Mouse (Mus musculus): ENCODE measurements at regions not wholly inside any gene's neighbourhood (a gene's known extent, or its start where the extent isn't known, plus 50 kb on each side); places are given as distances from the start of the nearest gene placed in this dataset.

DNA sequence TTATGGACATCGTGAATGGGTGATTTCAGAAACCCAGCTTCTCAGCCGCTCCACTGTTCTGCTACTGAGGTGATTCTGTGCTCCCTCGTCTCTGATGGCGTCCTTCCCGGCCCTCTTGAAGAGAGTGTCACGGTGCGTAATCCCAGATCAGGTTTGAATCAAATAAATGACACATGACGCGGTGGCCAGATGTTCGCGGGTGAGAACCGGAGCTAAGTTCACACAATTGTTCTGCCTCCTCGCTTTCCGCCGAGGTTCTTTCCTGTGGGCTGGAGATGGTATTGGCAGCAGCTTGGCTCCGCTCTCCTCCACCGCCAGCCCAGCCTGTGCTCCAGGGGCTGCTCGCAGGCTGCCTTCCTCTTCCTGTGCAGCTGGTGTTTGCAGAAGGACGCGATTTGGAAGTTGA lies 142.7 kb downstream of the Kdr start:
- Histone ChIP-seq H3K4me1 (ENCODE audit: control insufficient read depth, low read depth, low read length) (no peaks in the 10 kb centered on the region), H3K36me3 (ENCODE audit: control insufficient read depth, insufficient read depth) (no peaks in the 10 kb centered on the region), H3K4me2 (ENCODE audit: low read depth, low read length) (peak overlapping the region; percentile 52), H3K4me3 (ENCODE audit: low read depth, low read length) (peak overlapping the region; percentile 32), H3K9me3 (replicated peaks; ENCODE audit: control insufficient read depth, low read length) (no peaks in the 10 kb centered on the region), H3K9ac (ENCODE audit: low read depth, low read length) (no peak overlapping the region; the same call in 1 of the 2 replicates), H3K27me3 (ENCODE audit: control insufficient read depth, insufficient read depth, low read depth, low read length) (peaks cover 11% of the 10 kb centered on the region), H3K27ac (ENCODE audit: low read length) (peak overlapping the region; percentile 19; the same call in 1 of the 2 replicates)
- 5% methylated on average over 20 of the region's 20 CpGs for WGBS (ENCODE audit: insufficient replicate concordance)
- no peak for ATAC-seq (ENCODE audit: low read depth)

DNA sequence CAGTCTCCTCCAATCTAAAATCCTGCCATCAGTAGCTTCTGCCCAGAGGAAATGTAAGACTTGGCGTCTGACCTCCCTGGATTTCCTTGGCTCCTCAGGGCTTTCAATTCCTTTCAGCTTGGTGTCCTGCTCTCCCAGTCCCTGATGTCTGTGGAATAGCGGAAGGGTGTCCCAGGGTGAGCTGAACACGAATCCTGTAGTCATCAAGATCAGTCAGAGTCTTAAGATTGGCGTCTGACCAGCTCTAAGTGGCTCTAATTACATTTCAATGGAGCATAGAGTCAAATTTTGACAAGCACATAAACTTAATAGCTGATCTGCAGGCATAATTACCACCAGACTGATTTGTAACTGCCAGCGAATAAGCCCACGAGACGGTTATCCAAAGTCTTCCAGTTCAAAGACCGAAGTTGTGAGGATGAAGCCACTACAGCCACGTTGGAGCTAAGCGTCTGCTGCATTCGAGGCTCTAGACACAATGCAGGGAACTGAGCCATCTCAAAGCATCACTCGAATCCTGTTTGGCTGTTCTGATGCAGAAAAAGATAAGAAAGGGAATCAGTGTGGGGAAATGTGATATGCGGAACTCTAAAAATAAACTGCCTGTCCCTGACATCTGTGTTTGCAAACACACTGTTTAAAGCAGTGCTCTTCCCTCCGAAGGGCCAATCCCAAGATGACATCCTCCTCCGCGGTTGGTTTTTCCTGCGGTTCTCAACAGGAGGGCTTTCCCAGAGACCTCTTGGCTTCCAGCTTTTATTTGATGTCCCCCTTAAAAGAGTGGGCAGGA lies 143.3 kb downstream of the Kdr start:
- Histone ChIP-seq H3K9ac (ENCODE audit: low read depth, low read length) (no peak overlapping the region), H3K36me3 (ENCODE audit: control insufficient read depth, insufficient read depth) (no peaks in the 10 kb centered on the region)

DNA sequence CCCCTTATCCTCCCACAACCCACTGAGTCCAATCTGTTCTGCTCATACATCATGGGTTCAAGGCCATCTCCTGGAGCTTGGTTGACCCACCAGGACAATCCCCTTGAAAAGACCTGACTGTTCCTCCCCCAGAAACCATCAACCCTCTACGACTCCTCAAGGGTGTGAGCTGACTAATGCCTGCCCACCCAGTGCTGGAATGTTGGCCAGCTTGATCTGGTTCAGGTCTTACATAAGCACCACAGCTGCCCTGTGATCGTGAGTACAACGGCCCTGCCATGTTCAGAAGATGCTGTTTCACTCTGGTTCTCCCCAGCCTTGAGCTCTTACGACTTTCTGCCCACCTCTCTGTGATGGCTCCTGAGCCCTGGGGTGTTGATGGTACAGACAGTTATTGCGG lies 145.9 kb downstream of the Kdr start:
- no peak overlapping the region for H3K4me3 ChIP-seq (ENCODE audit: low read depth, low read length)
- no peak for ATAC-seq (ENCODE audit: low read depth)
- WGBS (ENCODE audit: insufficient replicate concordance) = 62% methylated on average over 5 of the region's 5 CpGs

More for the DNA sequence above, 143.3 kb downstream of the Kdr start:
- Histone ChIP-seq H3K9me3 (replicated peaks; ENCODE audit: control insufficient read depth, low read length) (no peaks in the 10 kb centered on the region), H3K4me3 (ENCODE audit: low read depth, low read length) (peak overlapping the region; percentile 32), H3K4me1 (ENCODE audit: control insufficient read depth, low read depth, low read length) (no peaks in the 10 kb centered on the region), H3K27ac (ENCODE audit: low read length) (peak overlapping the region; percentile 33; the same call in 1 of the 2 replicates), H3K4me2 (ENCODE audit: low read depth, low read length) (peak overlapping the region; percentile 52), H3K27me3 (ENCODE audit: control insufficient read depth, insufficient read depth, low read depth, low read length) (peaks cover 11% of the 10 kb centered on the region)
- ATAC-seq (ENCODE audit: low read depth) = no peak
- WGBS (ENCODE audit: insufficient replicate concordance) = 20% methylated on average over 17 of the region's 17 CpGs

DNA sequence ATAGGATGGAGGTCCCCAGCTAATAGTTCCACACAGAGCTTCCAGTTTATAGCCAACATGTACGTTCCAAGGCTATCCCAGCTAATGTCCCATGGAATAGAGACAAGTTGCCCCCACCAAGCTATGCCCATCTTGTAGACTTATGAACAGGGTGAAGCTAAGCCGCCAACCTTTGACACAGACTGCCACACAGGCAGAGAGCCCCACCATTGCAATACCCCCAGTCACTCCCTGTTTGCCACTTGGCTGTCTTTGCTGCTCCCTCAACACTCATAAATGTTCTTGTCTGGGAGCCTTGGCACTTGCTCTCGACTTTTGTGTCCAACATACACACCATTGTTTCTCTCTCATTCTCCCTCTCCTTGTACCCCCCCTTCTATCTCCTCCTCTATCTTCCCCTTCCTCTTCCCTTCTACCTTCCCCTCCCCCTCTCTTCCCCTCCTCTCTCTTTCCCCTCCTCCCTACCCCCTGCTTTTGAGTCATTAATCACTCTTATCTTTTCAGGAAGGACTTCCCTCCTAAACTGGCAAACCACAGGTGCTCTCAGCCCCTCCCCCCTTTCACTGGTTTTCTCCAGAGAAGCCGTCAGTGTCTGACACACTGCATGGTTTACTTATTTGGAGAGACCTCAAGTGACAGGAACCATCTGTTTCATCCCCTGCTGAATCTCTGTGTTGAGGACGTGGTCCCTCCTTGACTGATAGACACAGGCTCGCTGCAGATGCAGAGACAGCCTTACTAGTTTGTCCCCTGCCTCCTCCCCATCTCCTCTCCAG lies 148.2 kb downstream of the Kdr start:
- no peak overlapping the region for H3K4me3 ChIP-seq (ENCODE audit: low read depth, low read length)
- H3K4me1 ChIP-seq (ENCODE audit: control insufficient read depth, low read depth, low read length) = peaks cover 8% of the 10 kb centered on the region
- peak; percentile 3; the same call in 1 of the 2 replicates for ATAC-seq (ENCODE audit: low read depth)
- 24% methylated on average over 6 of the region's 6 CpGs for WGBS (ENCODE audit: insufficient replicate concordance)
- no peak overlapping the region for H3K9ac ChIP-seq (ENCODE audit: low read depth, low read length)
- H3K36me3 ChIP-seq (ENCODE audit: control insufficient read depth, insufficient read depth) = no peaks in the 10 kb centered on the region
- H3K9me3 ChIP-seq (replicated peaks; ENCODE audit: control insufficient read depth, low read length) = no peaks in the 10 kb centered on the region
- H3K4me2 ChIP-seq (ENCODE audit: low read depth, low read length) = no peak overlapping the region
- H3K27me3 ChIP-seq (ENCODE audit: control insufficient read depth, insufficient read depth, low read depth, low read length) = peaks cover 4% of the 10 kb centered on the region
- H3K27ac ChIP-seq (ENCODE audit: low read length) = no peak overlapping the region

More for the DNA sequence above, 145.9 kb downstream of the Kdr start:
- Histone ChIP-seq H3K27me3 (ENCODE audit: control insufficient read depth, insufficient read depth, low read depth, low read length) (peaks cover 11% of the 10 kb centered on the region), H3K4me2 (ENCODE audit: low read depth, low read length) (no peak overlapping the region), H3K9ac (ENCODE audit: low read depth, low read length) (no peak overlapping the region), H3K27ac (ENCODE audit: low read length) (no peak overlapping the region), H3K4me1 (ENCODE audit: control insufficient read depth, low read depth, low read length) (no peaks in the 10 kb centered on the region), H3K36me3 (ENCODE audit: control insufficient read depth, insufficient read depth) (no peaks in the 10 kb centered on the region), H3K9me3 (replicated peaks; ENCODE audit: control insufficient read depth, low read length) (no peaks in the 10 kb centered on the region)

DNA sequence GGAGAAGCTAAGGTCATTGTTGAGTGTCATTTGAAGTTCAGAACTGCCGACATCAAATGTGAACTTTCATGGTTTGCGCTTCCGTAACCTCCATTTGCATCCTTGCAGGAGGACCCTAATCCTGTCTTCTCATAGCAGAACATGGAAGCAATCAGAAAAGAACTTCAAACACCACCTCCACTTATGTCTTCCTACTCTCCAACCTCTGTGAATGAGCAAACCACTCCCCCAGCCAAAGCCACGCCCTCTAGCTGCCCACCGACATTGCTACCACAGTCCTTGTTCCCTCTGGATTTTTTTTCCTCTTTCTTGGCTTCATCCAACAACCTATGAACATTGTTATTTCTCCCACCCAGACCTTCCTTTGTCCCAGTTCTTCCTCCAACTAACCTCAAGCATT lies 149.9 kb downstream of the Kdr start:
- H3K4me2 ChIP-seq (ENCODE audit: low read depth, low read length) = no peak overlapping the region
- ATAC-seq (ENCODE audit: low read depth) = no peak
- no peaks in the 10 kb centered on the region for H3K27me3 ChIP-seq (ENCODE audit: control insufficient read depth, insufficient read depth, low read depth, low read length)
- H3K4me1 ChIP-seq (ENCODE audit: control insufficient read depth, low read depth, low read length) = peaks cover 8% of the 10 kb centered on the region
- WGBS (ENCODE audit: insufficient replicate concordance) = 60% methylated on average over 5 of the region's 5 CpGs
- no peaks in the 10 kb centered on the region for H3K36me3 ChIP-seq (ENCODE audit: control insufficient read depth, insufficient read depth)
- no peaks in the 10 kb centered on the region for H3K9me3 ChIP-seq (replicated peaks; ENCODE audit: control insufficient read depth, low read length)
- no peak overlapping the region for H3K27ac ChIP-seq (ENCODE audit: low read length)
- H3K4me3 ChIP-seq (ENCODE audit: low read depth, low read length) = no peak overlapping the region
- no peak overlapping the region for H3K9ac ChIP-seq (ENCODE audit: low read depth, low read length)

DNA sequence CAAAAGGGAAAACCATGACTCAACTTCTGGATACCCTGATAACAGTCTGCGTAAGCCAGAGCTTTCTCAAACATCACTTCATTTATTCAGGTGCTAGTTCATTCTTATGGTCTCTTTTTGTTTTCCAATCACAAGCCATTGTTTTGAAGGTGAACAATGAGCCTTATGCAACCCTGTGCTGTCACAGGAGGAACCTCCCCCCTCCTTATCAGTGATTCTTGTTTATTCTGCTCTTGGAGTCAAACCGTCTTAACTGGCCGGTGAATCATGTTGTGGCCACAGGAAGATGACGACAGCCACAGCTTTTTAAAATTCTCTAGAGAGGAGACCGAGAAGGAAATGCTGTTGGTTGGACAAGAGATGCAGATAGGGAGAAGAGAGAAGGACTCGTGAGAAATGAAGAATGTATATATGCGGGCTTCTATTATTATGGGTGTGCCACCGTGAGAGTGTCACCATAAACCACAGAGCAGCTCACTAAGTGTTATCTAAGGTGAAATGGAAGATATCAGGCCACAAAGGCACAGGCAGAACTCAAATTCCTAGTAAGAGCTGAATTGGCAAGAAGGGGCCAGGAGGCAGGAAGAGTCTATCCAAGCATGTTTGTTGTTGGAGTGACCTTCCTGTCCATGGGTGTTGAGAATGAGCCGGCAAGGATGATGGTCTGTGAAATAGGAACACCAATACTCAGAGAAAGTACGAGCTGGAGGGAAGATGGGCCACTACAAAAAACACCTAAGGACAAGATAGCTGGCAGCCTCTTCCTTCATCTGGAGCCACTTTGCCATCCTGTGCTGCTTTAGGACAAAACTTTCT lies 151.8 kb downstream of the Kdr start:
- 7% methylated on average over 10 of the region's 10 CpGs for WGBS (ENCODE audit: insufficient replicate concordance)
- Histone ChIP-seq H3K27me3 (ENCODE audit: control insufficient read depth, insufficient read depth, low read depth, low read length) (no peaks in the 10 kb centered on the region), H3K9ac (ENCODE audit: low read depth, low read length) (no peak overlapping the region), H3K27ac (ENCODE audit: low read length) (peak overlapping the region; percentile 29; the same call in 1 of the 2 replicates), H3K4me2 (ENCODE audit: low read depth, low read length) (peak overlapping the region; percentile 13), H3K36me3 (ENCODE audit: control insufficient read depth, insufficient read depth) (no peaks in the 10 kb centered on the region), H3K9me3 (replicated peaks; ENCODE audit: control insufficient read depth, low read length) (no peaks in the 10 kb centered on the region), H3K4me1 (ENCODE audit: control insufficient read depth, low read depth, low read length) (peaks cover 8% of the 10 kb centered on the region), H3K4me3 (ENCODE audit: low read depth, low read length) (no peak overlapping the region)
- ATAC-seq (ENCODE audit: low read depth) = 0 out of 2 replicates have a peak, but pooled peaks have one; percentile 37

DNA sequence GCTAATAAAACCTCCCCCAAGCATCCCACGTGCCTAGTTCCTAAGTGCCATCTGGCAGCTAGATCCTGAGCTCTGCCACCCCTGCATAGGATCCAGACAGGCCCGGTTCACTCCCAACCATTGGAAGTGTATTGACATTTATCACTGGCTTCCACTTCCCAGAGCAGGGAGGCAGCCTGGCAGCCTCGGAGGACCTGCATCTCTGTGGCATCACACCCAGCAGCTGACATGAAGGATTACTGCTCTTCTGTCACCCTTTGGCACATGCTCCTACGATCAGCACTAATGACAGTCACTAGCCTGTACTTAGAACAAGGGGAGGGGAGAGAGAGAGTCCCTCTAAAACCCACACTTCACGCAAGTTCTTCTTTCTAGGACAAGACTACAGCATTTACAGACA lies 152.7 kb downstream of the Kdr start:
- Histone ChIP-seq H3K9me3 (replicated peaks; ENCODE audit: control insufficient read depth, low read length) (no peaks in the 10 kb centered on the region), H3K27ac (ENCODE audit: low read length) (no peak overlapping the region), H3K27me3 (ENCODE audit: control insufficient read depth, insufficient read depth, low read depth, low read length) (no peaks in the 10 kb centered on the region), H3K36me3 (ENCODE audit: control insufficient read depth, insufficient read depth) (no peaks in the 10 kb centered on the region), H3K4me1 (ENCODE audit: control insufficient read depth, low read depth, low read length) (peaks cover 8% of the 10 kb centered on the region), H3K4me3 (ENCODE audit: low read depth, low read length) (no peak overlapping the region), H3K9ac (ENCODE audit: low read depth, low read length) (no peak overlapping the region), H3K4me2 (ENCODE audit: low read depth, low read length) (no peak overlapping the region)
- ATAC-seq (ENCODE audit: low read depth) = no peak
- 30% methylated on average over 5 of the region's 5 CpGs for WGBS (ENCODE audit: insufficient replicate concordance)

DNA sequence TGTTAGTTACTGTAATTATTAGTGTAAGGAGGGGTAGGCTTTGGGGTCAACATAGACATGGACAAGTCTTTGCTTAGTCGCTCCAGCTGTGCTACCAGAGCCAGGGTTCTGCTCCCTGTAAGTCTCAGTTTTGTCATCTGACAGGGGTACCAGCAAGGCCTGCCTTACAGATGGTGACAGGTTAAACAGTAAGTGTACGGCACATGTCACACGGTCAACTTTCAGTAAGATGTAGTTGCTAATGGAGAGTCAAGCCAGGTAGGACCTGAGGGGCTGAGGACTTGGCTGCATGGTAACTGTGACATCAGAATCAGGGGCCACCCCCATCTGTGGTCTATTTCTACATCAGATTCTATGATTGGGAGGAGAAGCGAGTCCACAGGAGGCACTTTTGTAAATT lies 153.6 kb downstream of the Kdr start:
- no peaks in the 10 kb centered on the region for H3K9me3 ChIP-seq (replicated peaks; ENCODE audit: control insufficient read depth, low read length)
- no peak overlapping the region for H3K4me2 ChIP-seq (ENCODE audit: low read depth, low read length)
- 70% methylated on average over 4 of the region's 4 CpGs for WGBS (ENCODE audit: insufficient replicate concordance)
- ATAC-seq (ENCODE audit: low read depth) = no peak
- H3K4me1 ChIP-seq (ENCODE audit: control insufficient read depth, low read depth, low read length) = peaks cover 8% of the 10 kb centered on the region
- no peak overlapping the region for H3K9ac ChIP-seq (ENCODE audit: low read depth, low read length)
- no peak overlapping the region for H3K27ac ChIP-seq (ENCODE audit: low read length)
- no peaks in the 10 kb centered on the region for H3K36me3 ChIP-seq (ENCODE audit: control insufficient read depth, insufficient read depth)
- H3K4me3 ChIP-seq (ENCODE audit: low read depth, low read length) = no peak overlapping the region
- H3K27me3 ChIP-seq (ENCODE audit: control insufficient read depth, insufficient read depth, low read depth, low read length) = no peaks in the 10 kb centered on the region

All from liver, embryonic 16.5 days (tissue).